Mouse (Mus musculus) megakaryocyte progenitor cell, adult 5-6 weeks (primary cell): ENCODE measurements around the gene Mecom. TPM values are rescaled to one million over a fixed set of nuclear protein-coding genes. Genes with fewer than 3 reads are reported as not detected.

Experiments
- ATAC-seq: replicated peaks from 2 replicates; pipeline ENCODE4 v1.8.0; 2016; ENCODE audit warnings: mild to moderate bottlenecking, moderate TSS enrichment, inconsistent platforms; ENCODE audit not compliant: poor library complexity
- total RNA-seq, 2 experiments: library from RNA; stranded (forward) in 1 of 2; stranded (reverse) in 1 of 2; fragments of 157-497, 149-512 nt in 1 of 2; fragments of 200-1000 nt in 1 of 2; gene quantifications; 2 replicates each; pipeline versions ENCODE4 v1.2.3 to v1.2.4; 2015 to 2017

Mecom gene
- total RNA-seq, 2 experiments from 2014 or later = 0.17 to 4.0 TPM

GRCm38 (mm10) chr3:30051287-30051686 lies 496.5 kb downstream of the Mecom start:
- no peak for ATAC-seq

- no peak for ATAC-seq
Observed at GRCm38 (mm10) chr3:30050795-30051194, 497.0 kb downstream of the Mecom start.

GRCm38 (mm10) chr3:30048792-30049191 lies 499.0 kb downstream of the Mecom start:
- no peak for ATAC-seq

- ATAC-seq = no peak
Observed at GRCm38 (mm10) chr3:30048157-30048556, 499.7 kb downstream of the Mecom start.

GRCm38 (mm10) chr3:30043525-30043924 lies 504.3 kb downstream of the Mecom start:
- peak; percentile 55; the same call in 1 of the 2 replicates for ATAC-seq

- ATAC-seq = no peak
Observed at GRCm38 (mm10) chr3:30038545-30038944, 509.3 kb downstream of the Mecom start.

GRCm38 (mm10) chr3:30019961-30020360 lies 527.8 kb downstream of the Mecom start:
- ATAC-seq = no peak

GRCm38 (mm10) chr3:30019411-30019810 lies 528.4 kb downstream of the Mecom start:
- no peak for ATAC-seq

- ATAC-seq = no peak
Observed at GRCm38 (mm10) chr3:30018202-30018601, 529.6 kb downstream of the Mecom start.

- ATAC-seq = no peak
Observed at GRCm38 (mm10) chr3:30016766-30017165, 531.0 kb downstream of the Mecom start.

GRCm38 (mm10) chr3:30014962-30015660 lies 532.7 kb downstream of the Mecom start:
- peak; percentile 97 for ATAC-seq

- ATAC-seq = no peak
Observed at GRCm38 (mm10) chr3:30014279-30014678, 533.5 kb downstream of the Mecom start.

GRCm38 (mm10) chr3:30013416-30013815 lies 534.4 kb downstream of the Mecom start:
- ATAC-seq = no peak

- peak; percentile 41 for ATAC-seq
Observed at GRCm38 (mm10) chr3:30012666-30013365, 535.0 kb downstream of the Mecom start.

GRCm38 (mm10) chr3:30012150-30012549 lies 535.7 kb downstream of the Mecom start:
- peak; percentile 27; the same call in 1 of the 2 replicates for ATAC-seq

- ATAC-seq = no peak
Observed at GRCm38 (mm10) chr3:30011712-30012111, 536.1 kb downstream of the Mecom start.

GRCm38 (mm10) chr3:30010889-30011288 lies 536.9 kb downstream of the Mecom start:
- ATAC-seq = no peak

- ATAC-seq = no peak
Observed at GRCm38 (mm10) chr3:30009596-30009995, 538.2 kb downstream of the Mecom start.

GRCm38 (mm10) chr3:30004888-30005405 lies 542.9 kb downstream of the Mecom start:
- ATAC-seq = no peak

GRCm38 (mm10) chr3:30000260-30000659 lies 547.5 kb downstream of the Mecom start:
- no peak for ATAC-seq

- ATAC-seq = peak; percentile 54
Observed at GRCm38 (mm10) chr3:29999035-29999434, 548.8 kb downstream of the Mecom start.

GRCm38 (mm10) chr3:29997068-29997467 lies 550.7 kb downstream of the Mecom start:
- no peak for ATAC-seq
